Mouse (Mus musculus) spleen, postnatal 4 days (tissue): Measurements from ENCODE around the gene Mcm3ap.

Source experiments
- DNase-seq, 2 experiments: peaks; one replicate each; pipeline ENCODE4 v3.0.0; 2022; ENCODE audit warnings: low spot score in 2 of 2

Mcm3ap gene

GRCm38 (mm10) chr10:76495501-76495900 lies 26.8 kb downstream of the Mcm3ap start:
- no peak for DNase-seq

- no peak for DNase-seq
Measured at GRCm38 (mm10) chr10:76496366-76496765, 27.6 kb downstream of the Mcm3ap start.

- no peak for DNase-seq
Measured at GRCm38 (mm10) chr10:76497522-76497921, 28.8 kb downstream of the Mcm3ap start.

GRCm38 (mm10) chr10:76504271-76504943 lies 35.7 kb downstream of the Mcm3ap start:
- DNase-seq: no peak

GRCm38 (mm10) chr10:76505865-76506264 lies 37.1 kb downstream of the Mcm3ap start:
- no peak for DNase-seq

- DNase-seq: peak; percentile 83 to 93
Measured at GRCm38 (mm10) chr10:76512965-76513583, 44.3 kb downstream of the Mcm3ap start.

- no peak for DNase-seq
Measured at GRCm38 (mm10) chr10:76530922-76531321, 62.2 kb downstream of the Mcm3ap start.

GRCm38 (mm10) chr10:76531375-76531774 lies 62.6 kb downstream of the Mcm3ap start, which contains the start of gene Lss:
TSS of gene Lss (plus strand) at chr10:76531588.
- DNase-seq: peak; percentile 95 to 96

- no peak for DNase-seq
Measured at GRCm38 (mm10) chr10:76531828-76532227, 63.1 kb downstream of the Mcm3ap start.

GRCm38 (mm10) chr10:76535526-76535925 lies 66.8 kb downstream of the Mcm3ap start:
- no peak for DNase-seq

- no peak for DNase-seq
Measured at GRCm38 (mm10) chr10:76537619-76538018, 68.9 kb downstream of the Mcm3ap start.

GRCm38 (mm10) chr10:76541336-76542085 lies 72.8 kb downstream of the Mcm3ap start:
- DNase-seq: no peak

GRCm38 (mm10) chr10:76542636-76543375 lies 74.1 kb downstream of the Mcm3ap start:
- no peak for DNase-seq

- DNase-seq: no peak
Measured at GRCm38 (mm10) chr10:76546566-76546965, 77.8 kb downstream of the Mcm3ap start.

GRCm38 (mm10) chr10:76548218-76548617 lies 79.5 kb downstream of the Mcm3ap start:
- DNase-seq: no peak

- no peak for DNase-seq
Measured at GRCm38 (mm10) chr10:76550458-76550857, 81.7 kb downstream of the Mcm3ap start.

GRCm38 (mm10) chr10:76551556-76551955 lies 82.8 kb downstream of the Mcm3ap start:
- DNase-seq: no peak

GRCm38 (mm10) chr10:76554061-76554460 lies 85.3 kb downstream of the Mcm3ap start:
- no peak for DNase-seq

GRCm38 (mm10) chr10:76561972-76562371 lies 93.2 kb downstream of the Mcm3ap start, which contains the start of gene Spatc1l:
TSS of gene Spatc1l (plus strand) at chr10:76562272.
- no peak for DNase-seq
